Mouse (Mus musculus): ENCODE data around the gene Frmd3. TPM values are rescaled to one million over a fixed set of nuclear protein-coding genes. Genes with fewer than 3 reads are reported as not detected.

Gene Frmd3
- 0.66 TPM for polyA plus RNA-seq (2014; fragmentation: Illumina TruSeq; extraction: RNeasy Lipid Tissue Mini Kit (QIAGEN cat#74804))

GRCm38 (mm10) chr4:74013211-74014047 is at the start of gene Frmd3:
Frmd3 (plus strand) TSS chr4:74013442.

DNA sequence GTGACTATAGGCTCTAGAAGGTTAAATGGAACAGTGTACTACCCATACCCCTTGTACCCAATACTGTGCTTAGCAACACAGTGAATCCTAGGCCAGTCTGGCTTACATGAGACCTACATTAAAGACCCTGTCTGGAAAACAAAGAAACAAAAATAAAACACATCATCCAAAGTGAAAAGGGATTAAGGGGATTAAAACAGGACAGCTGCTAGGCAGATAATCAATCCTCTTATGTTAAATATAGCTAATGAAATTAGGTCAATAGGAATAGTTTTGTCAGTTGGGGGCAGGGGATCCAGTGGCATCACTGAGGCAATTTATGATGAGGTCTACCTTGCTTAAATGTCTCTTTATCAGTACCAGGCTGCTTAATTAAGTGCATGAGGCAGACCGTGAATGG is 228.9 kb downstream of the Frmd3 start, which contains the start of gene Kdm4c:
TSS of gene Kdm4c (plus strand) at position 322 of the 400 bp plus-strand sequence.

Other genes starting within 250 kb of the Frmd3 start
- 5.2 TPM for gene Rasef, start 222.4 kb upstream of the Frmd3 start, polyA plus RNA-seq (2014; fragmentation: Illumina TruSeq; extraction: RNeasy Lipid Tissue Mini Kit (QIAGEN cat#74804))
- gene Gm11758, start 137.2 kb upstream of the Frmd3 start, polyA plus RNA-seq (2014; fragmentation: Illumina TruSeq; extraction: RNeasy Lipid Tissue Mini Kit (QIAGEN cat#74804)): not detected
- gene Gm11757, start 122.3 kb upstream of the Frmd3 start, polyA plus RNA-seq (2014; fragmentation: Illumina TruSeq; extraction: RNeasy Lipid Tissue Mini Kit (QIAGEN cat#74804)): not detected
- gene Gm13871, start 107.5 kb upstream of the Frmd3 start, polyA plus RNA-seq (2014; fragmentation: Illumina TruSeq; extraction: RNeasy Lipid Tissue Mini Kit (QIAGEN cat#74804)): not detected
- gene Gm11756, start 92.7 kb upstream of the Frmd3 start, polyA plus RNA-seq (2014; fragmentation: Illumina TruSeq; extraction: RNeasy Lipid Tissue Mini Kit (QIAGEN cat#74804)): not detected
- gene 2310002L09Rik, start 62.6 kb upstream of the Frmd3 start, polyA plus RNA-seq (2014; fragmentation: Illumina TruSeq; extraction: RNeasy Lipid Tissue Mini Kit (QIAGEN cat#74804)): not detected
- gene Kdm4c, start 229.1 kb downstream of the Frmd3 start, polyA plus RNA-seq (2014; fragmentation: Illumina TruSeq; extraction: RNeasy Lipid Tissue Mini Kit (QIAGEN cat#74804)): 41.7 TPM